Mouse (Mus musculus) ES-Bruce4 (cell line): ENCODE measurements at regions not wholly inside any gene's neighbourhood (a gene's known extent, or its start where the extent isn't known, plus 50 kb on each side); places are given as distances from the start of the nearest gene placed in this dataset.

Experiments used
- CTCF ChIP-seq: IDR thresholded peaks from one replicate; pipeline ENCODE4 v1.8.1; 2011; ENCODE audit warnings: low read depth, low read length
- POLR2A ChIP-seq: IDR thresholded peaks from one replicate; pipeline ENCODE4 v1.8.1; 2011; ENCODE audit warnings: low read length; ENCODE audit not compliant: insufficient read depth

GRCm38 (mm10) chr3:12246145-12246544 is 1910.7 kb upstream of the Gm38303 start:
- no peak for TF ChIP-seq POLR2A
- no peak for TF ChIP-seq CTCF
